Mouse (Mus musculus) adrenal gland, postnatal 14 days (tissue): ENCODE data around the gene Gm20403. TPM values are rescaled to one million over a fixed set of nuclear protein-coding genes. Genes with fewer than 3 reads are reported as not detected.
"Not testable (repeated sequence)": the region's sequence is repeated elsewhere in the genome, so short reads cannot be mapped to it uniquely, and the experiment has no call there.

Experiments
- DNase-seq: peaks from one replicate; pipeline ENCODE4 v3.0.0; 2021; ENCODE audit warnings: mixed read lengths
- total RNA-seq: library from RNA; stranded (reverse); gene quantifications from 2 replicates; pipeline ENCODE4 v1.2.3, GENCODE M21; 2021

Gm20403 gene
- total RNA-seq, 1 experiment from 2014 or later: not detected

DNA sequence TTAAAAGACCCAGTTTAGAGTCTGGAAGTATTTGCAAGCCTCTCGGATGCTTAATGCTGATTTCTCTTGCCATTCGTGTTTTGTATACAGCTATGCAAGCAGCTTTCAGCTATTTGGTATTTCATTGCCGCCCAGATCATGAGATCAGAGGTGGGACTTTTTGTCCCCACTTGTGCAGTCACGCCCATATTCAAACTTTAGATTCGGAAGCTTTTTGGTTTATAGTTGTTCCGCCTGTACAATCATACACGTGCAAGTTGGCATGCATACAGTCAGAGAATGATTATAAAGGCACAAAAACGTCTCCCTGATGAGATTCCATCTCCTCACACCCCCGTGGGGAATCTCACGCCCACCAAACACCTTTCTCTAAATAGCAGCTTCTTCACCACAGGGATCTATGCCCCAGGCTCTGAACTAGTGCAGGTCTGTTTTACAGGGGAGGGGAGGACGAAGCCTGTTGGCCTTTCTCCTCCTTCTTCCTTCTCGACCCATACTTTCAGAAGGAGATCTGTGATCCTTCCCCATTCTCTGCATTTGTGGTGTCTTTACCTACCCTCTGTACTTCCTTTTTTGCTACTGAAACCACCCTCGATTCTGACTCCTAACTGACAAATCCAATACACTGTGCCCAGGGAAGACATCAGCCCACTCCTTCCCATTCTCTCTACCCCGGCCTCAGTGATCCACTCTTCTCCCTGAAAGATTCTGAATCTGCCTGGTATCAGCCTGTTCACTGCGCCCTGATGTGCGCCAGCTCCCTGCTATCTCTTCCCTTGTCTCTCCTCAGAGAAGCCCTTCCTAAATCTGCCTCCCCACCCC is 7.1 kb upstream of the Gm20403 start:
- no peak for DNase-seq

DNA sequence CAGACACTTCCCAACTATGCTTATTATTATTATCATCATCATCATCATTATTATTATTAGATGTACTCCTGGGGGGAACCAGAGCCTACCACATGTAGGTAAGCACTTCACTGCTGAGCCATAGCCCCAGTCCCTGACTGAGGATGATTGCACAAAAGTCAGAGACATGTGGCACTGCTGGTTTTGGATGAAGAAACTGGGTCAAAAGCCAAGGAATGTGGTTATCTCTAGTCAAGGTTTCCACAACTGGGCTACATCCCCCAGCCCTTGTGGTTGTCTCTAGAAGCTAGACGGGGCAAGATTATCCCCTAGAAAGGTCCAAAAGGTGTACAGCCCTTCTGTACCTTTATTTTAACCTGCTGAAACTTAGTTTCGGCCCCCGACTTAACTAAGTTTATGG is 6.5 kb upstream of the Gm20403 start:
- peak; percentile 31 for DNase-seq

DNA sequence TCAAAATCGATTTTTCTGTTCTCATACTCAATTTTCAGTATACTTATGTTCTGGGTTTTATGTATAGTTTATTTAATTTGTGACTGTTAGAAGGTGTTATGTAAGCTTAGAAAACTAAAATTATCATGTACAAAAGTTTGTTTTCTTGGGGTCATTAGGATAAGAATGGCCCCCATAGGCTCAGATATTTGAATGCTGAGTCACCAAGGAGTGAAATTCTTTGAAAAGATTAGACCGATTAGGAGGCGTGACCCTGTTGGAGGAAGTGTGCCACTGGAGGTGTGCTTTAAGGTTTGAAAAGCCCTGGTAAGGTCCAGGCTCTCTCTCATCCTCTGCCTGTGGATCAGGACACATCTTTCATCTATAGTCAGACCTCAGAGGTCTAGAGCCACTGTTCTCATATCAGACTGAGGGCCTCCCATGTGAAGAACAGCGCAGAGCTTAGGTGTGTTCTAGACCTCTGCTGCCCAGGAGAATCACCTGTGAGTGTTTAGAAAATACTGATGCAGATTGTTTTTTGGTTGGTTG is 2.1 kb upstream of the Gm20403 start:
- no peak for DNase-seq

DNA sequence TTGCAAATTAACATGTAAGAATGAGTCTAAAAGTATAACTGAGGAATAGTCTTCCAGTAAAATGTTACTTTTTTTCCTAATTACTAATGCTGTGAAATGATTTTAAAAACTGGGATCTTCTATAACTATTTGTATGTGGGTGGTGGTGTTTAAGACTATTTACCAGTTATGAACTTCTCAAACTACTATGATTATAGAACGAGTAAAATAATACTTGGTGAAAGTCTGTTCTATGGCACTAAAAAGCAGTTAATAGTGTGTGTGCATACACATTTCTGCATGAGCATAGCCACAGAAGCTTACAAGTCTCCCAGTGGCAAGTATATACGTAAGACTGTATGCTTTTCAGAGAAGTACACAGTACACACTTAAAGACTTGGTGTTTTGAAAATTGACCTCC is 827 bp upstream of the Gm20403 start:
- no peak for DNase-seq

DNA sequence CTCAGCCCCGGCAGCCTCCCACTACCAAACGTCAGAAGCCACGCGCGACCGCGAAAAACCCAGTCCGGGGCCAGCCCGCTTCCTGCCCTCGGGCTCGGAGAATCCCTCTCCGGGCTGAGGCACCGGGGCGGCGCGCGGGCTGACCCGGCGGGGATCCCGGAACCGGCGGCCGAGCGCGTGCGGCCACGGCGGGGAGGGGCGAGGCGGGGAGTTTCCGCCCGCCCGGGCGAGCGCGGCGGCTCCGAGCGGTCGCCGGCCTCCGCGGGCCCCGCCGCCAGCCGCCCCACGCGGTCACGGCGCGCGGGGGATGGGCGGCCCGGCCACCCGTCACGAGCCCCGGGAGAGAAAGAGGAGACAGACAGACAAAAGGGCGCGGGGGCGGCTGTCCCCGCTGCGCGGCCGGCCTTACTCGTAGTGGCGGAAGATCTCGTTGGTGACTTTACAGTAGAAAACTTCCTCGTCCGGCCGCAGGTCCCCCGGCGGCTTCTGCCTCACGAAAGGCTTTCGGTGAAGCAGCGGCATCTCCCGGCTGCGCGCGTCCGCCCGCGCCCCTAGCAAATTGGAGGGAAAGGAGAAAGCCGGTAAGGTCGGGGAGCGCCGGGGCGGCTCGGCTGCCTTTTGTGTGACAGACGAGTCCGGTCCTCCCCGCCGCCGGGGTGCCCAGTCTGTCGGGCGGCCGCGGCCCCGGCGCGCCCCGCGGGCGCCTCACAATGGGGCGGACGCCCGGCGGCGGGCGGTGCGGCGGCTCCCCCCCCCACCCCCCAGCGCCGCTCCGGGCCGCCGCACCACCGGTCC is 875 bp downstream of the Gm20403 start:
- peak; percentile 78 for DNase-seq

DNA sequence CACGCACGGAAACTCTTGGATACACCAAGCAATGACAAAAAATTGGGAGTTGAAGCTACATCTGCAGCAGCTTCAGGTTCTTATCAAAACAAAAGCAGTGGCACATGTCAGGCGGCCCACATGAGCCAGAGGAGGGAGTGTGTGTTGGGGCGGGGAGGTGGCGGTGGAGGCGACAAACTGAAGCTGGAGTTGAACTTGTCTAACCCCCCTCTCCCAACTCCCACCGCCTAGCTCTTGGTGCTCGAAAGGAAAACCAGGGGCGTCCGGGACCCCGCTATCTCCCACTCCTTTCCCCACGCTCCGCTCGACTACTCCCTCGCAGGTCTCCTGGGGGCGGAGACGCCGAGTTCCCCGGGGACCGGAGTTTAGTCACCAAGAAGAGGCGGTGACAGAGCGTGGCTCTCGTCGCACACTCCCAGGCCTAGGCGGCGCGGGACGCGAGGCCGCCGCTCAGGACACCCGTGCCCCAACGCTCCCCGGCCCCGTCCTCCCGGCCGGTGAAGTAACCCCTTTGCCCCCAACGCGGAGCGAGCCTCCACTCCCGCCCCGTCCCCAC is 1.6 kb downstream of the Gm20403 start:
- DNase-seq: peak; percentile 91

DNA sequence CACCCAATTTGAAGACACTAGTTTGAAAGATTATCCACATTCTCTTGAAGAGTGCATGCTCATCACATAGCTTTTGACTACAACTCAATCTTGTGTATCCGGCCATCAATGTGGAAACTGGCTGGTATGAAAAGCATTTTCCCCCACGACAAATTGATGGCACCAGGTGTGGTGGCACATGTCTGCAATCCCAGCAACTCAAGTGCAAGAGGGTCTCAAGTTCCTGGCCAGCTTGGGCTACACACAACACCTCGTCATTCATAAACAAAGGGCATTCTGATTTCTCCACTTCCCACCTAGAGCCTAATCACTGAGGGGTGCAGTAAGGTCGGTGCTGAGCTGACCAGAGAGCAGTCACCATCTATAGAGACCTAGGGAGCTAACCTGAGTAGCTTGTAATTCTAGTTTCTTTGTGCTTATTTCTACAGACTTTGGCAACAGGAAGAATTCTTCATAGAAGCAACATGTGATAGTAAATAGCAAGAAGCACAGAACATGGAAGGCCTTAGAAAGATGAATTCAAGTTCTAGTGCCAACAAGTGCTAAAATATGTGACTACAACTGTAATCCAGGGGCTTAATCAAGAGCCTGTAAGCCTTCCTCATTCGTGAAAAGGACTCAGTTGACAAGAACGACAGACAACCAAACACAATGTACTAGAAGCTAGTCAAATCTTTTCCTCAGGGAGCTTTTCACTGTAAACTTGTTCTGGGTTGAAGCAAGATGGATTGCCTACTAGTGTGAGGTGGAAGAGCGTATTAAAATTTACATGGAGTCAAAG is 3.2 kb downstream of the Gm20403 start:
- DNase-seq: no peak

DNA sequence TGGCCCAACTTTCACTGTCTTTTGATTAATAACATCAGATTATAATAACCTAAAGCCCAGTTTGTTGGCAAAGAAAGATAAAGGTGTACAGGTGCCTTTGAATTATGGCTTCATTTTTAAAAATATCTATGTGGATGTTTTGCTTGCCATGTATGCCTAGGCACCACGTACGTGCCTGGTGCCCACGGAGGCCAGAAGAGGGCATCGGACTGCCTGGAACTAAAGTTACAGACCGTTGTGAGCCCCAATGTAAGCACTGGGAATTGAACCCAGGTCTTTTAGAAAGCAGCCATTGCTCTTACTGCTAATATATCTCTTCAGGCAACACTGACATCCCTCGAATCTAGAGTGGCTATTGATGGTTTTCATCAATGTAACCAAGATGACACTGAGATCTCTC is 4.4 kb downstream of the Gm20403 start:
- DNase-seq: no peak

DNA sequence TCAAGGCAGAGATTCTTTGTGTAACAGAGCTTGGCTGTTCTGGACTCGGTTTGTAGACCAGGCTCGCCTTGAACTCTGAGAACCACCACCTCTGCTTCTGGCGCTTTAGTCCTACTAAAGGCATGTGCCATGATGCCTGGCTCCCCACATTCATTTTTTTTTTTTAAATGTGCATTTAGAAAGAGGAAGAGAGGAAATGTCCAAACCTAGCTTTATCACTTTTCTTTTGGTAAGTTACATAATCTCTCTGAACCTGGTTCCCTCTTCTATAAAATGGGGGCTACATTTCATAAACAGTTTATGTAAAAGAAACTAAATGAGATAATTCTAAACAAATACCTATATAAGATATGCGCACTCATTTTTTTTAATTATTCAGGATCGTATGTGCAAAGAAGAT is 5.4 kb downstream of the Gm20403 start:
- DNase-seq: no peak

DNA sequence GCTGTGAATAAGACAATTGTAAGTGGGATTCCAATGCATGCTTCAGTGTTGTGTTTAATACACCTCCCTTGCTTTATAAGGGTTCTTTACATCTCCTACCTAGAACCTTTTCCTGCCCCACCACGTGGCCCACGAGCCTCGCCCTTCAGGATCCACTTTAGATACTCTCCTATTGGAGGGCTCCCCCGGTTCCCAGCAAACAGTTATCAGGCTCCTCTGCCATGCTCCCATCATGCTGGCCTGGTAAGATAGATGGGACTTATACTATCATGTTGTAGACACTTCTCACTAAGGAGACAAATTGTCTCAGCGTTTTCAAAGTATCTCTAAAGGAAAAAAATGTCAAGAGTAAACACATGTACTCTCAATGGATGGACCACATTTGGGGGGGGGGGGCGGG is 5.8 kb downstream of the Gm20403 start:
- no peak for DNase-seq

DNA sequence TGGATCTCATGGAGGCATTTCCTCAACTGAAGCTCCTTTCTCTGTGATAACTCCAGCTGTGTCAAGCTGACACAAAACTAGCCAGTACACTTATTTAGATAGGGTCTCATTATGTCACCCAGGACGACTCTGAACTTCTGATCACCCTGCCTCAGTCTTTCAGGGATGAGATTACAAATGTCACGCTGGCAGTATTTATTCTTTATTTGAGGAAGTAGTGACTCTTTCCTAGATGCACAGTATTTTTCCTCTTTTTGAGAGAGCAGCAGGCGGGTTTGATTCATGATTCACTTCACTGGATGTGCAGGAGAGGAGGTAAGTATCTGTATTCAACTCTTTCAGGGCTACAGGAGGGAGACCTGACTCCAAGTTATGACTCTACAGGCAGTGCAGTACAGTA is 17.3 kb downstream of the Gm20403 start:
- no peak for DNase-seq

DNA sequence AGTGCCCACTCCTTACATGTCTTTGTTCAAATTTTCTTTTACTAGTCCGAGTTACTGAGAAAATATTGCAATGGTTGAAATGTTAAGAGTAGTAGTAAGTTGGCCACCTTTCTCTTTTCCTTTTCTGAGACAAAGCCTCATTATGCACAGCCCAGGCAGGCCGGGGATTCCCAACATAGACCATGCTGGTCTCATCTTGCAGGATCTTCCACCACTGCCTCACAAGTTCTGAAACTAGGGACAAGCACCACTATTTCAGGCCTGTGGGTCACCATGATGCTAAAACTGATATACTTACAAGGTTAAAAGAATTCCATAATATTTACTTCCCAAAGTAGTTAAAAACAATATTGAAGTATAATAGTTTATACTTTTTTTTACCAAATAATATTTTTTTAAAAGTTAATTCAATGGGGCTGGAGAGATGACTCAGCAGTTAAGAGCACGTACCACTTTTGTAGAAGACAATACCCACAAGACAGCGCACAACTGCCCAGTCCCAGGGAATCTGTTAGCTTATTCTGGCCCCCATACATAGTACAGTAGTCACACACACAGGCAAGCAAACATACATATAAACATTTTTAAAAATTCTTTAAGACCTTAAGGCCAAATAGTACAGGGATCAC is 20.7 kb downstream of the Gm20403 start:
- DNase-seq: no peak

DNA sequence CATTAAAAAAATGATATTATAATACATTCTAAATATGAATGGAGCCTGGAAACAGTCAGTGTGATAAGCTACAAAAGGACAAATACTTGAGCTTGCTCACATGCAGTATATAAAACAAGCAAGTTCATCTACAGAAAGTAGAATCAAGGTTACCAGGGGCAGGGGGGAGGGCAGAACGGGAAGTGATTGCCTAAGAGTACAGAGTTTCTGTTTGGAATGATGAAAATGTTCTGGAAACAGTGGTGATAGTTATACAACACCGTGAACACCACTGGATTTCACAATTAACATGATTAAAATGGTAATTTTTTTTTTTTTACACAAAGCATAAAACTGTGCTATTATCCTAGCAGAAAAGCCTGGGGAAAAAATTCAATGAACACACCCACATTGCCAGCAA is 26.8 kb downstream of the Gm20403 start:
- peak; percentile 52 for DNase-seq

DNA sequence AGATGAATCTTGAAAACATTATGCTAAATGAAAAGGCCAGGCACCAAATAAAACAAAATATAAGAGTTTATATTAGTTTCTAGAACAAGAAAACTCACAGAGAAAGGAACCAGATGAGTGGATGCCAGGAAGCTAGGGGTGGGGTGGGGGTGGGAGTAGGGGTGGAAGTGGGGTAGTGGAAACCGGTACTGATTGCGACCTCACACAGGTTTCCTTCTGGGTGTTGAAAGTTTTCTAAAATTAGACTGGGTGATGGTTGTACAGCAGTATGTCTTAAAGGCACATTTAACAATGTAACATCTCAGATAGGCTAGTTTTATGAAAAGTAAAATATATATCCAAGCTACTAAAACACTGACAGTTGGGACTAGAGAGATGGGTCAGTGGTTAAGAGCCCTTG is 29.4 kb downstream of the Gm20403 start:
- no peak for DNase-seq

DNA sequence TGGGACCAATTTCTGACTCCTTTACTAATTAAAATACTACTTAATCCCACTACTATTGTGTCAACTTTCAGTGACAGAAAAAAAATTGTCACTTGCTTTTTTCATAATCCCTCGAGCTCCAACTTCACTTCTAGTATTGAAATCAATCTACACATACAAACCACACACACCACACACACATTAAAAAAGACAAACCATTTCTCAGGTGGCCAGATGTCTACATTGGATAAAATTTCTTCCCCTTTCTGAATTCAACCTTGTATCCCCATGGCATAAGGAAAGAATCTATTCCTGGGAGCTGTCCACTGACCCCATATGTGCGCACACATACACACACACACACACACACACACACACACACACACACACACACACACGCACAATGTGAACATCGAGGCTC is 29.9 kb downstream of the Gm20403 start:
- DNase-seq: no peak

DNA sequence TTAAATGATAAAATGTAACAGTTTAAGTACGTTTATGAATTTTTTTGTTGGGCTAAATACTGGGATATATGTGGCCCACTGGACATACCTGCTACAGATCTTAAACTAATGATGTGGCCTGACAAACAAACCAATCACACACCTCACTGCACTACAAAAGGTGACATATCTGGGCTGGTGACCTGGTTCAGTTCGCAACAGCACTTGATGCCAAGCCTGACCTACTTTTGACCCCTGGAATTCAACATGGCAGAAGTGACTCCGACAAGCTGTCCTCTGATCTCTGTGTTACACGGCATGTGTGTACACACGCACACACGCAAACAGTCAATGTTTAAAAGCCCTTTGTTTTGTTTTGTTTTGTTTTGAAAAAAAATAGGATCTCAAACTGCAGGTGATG is 40.2 kb downstream of the Gm20403 start:
- DNase-seq: no peak

DNA sequence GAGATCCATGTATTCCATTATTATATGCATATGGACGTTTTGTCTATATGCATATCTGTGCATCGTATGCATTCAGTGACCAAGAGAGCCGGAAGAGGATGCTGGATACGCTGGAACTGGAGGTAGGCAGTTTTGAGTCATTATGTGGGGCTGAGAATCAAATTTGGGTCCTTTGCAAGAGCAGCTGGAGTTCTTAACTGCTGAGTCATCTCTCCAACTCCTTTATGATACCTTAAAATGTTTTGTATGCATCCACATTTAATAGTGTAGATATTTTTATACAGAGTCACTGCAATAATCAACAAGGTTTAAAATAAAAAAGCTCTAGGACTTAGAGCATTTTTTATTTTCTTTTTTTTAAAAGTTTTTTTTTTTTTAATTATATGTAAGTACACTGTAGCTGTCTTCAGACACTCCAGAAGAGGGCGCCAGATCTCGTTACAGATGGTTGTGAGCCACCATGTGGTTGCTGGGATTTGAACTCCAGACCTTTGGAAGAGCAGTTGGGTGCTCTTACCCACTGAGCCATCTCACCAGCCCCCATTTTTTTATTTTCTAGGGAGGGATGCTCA is 43.7 kb downstream of the Gm20403 start:
- DNase-seq: not testable (repeated sequence)

DNA sequence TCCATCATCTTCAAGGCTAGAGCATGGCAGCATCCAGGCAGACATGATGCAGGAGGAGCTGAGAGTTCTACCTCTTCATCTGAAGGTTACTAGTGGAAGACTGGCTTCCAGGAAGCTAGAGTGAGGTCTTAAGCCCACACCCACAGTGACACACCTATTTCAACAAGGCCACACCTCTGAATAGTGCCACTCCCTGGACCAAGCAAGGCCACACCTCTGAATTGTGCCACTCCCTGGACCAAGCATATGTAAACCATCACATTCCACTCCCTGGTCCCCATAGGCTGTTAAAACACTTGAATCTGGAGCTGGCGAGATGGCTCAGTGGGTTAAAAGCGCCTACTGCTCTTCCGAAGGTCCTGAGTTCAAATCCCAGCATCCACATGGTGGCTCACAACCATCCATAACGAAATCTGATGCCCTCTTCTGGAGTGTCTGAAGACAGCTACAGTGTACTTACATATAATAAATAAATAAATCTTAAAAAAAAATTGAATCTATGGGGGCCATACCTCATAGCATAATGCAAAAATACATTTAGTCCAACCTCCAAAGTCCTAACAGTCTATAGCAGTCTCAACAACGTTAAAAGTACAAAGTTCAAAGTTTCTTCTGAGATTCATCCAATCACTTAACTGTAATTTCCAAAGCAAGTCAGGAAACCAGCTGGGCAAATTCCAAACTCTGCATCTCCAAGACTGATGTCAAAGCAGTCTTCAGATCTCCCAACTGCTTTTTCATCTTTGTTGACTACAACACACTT is 48.6 kb downstream of the Gm20403 start:
- not testable (repeated sequence) for DNase-seq
